Mouse (Mus musculus): ENCODE results near the gene Scrn2. TPM values are rescaled to one million over a fixed set of nuclear protein-coding genes. Genes with fewer than 3 reads are reported as not detected.

Scrn2 gene
- total RNA-seq, 2 experiments from 2014 or later, result 2.7 to 3.0 TPM

Small RNAs within 50 kb of the gene (microRNA-seq; reads per million reads assigned to microRNA genes)
- gene Mir8103, result 0.53 to 1.0 reads per million in 2 experiments

Other genes with a start within 250 kb of the Scrn2 start
- 10 to 100 TPM; 47.0 to 50.1 TPM for gene Cbx1, start 240.8 kb upstream of the Scrn2 start, total RNA-seq (2021)
- 100 to 1,000 TPM; 205 to 209 TPM for gene Nfe2l1, start 200.0 kb upstream of the Scrn2 start, total RNA-seq (2021)
- gene Copz2, start 180.1 kb upstream of the Scrn2 start, total RNA-seq (2021), result 1 to 10 TPM; 2.7 to 3.2 TPM
- 10 to 100 TPM; 38.9 to 39.9 TPM for gene Cdk5rap3, start 113.4 kb upstream of the Scrn2 start, total RNA-seq (2021)
- gene Prr15l, start 101.8 kb upstream of the Scrn2 start, total RNA-seq (2021), result not detected
- gene Pnpo, start 86.0 kb upstream of the Scrn2 start, total RNA-seq (2021), result 10 to 100 TPM; 38.0 to 40.3 TPM
- gene Sp2, start 47.0 kb upstream of the Scrn2 start, total RNA-seq (2021), result 10 to 100 TPM; 10.1 to 11.8 TPM
- gene Sp6, start 16.5 kb upstream of the Scrn2 start, total RNA-seq (2021), result 1 to 10 TPM; 2.6 to 2.7 TPM
- gene Lrrc46, start 11.5 kb downstream of the Scrn2 start, total RNA-seq (2021), result under 1 TPM; 0.26 to 0.74 TPM
- 10 to 100 TPM; 69.0 to 69.8 TPM for gene Mrpl10, start 11.6 kb downstream of the Scrn2 start, total RNA-seq (2021)
- 10 to 100 TPM; 10.5 to 12.3 TPM for gene Osbpl7, start 20.7 kb downstream of the Scrn2 start, total RNA-seq (2021)
- under 1 TPM in 1 of 2 experiments, not detected in 1; 0.13 TPM for gene Tbx21, start 85.4 kb downstream of the Scrn2 start, total RNA-seq (2021)
- gene Tbkbp1, start 121.6 kb downstream of the Scrn2 start, total RNA-seq (2021), result 10 to 100 TPM; 46.4 to 49.4 TPM
- gene Kpnb1, start 157.9 kb downstream of the Scrn2 start, total RNA-seq (2021), result 100 to 1,000 TPM; 111 to 113 TPM

Measured in left cerebral cortex, postnatal 14 days (tissue).